Mouse (Mus musculus) embryonic facial prominence, embryonic 15.5 days (tissue): ENCODE measurements around the gene Spdef. TPM values are rescaled to one million over a fixed set of nuclear protein-coding genes. Genes with fewer than 3 reads are reported as not detected.

Experiments used
- ATAC-seq: fragments of 200-750 bp; cut with Nextera tagmentation; 2 replicates; pipeline ENCODE4 v1.8.0; 2017; ENCODE audit warnings: low read depth, moderate TSS enrichment; ENCODE audit not compliant: insufficient number of reproducible peaks, low FRiP score, low TSS enrichment
- H3K27ac ChIP-seq: fragments of 300-500 bp; sonication (generic); replicated peaks from 2 replicates; pipeline ENCODE4 v1.5.1; 2015; ENCODE audit warnings: mild to moderate bottlenecking, inconsistent platforms
- H3K27me3 ChIP-seq: fragments of 300-500 bp; sonication (generic); 2 replicates; pipeline ENCODE4 v1.6.1; 2015; ENCODE audit warnings: inconsistent platforms
- H3K36me3 ChIP-seq: fragments of 300-500 bp; sonication (generic); 2 replicates; pipeline ENCODE4 v1.6.1; 2015; ENCODE audit warnings: mild to moderate bottlenecking, inconsistent platforms
- H3K4me1 ChIP-seq: fragments of 300-500 bp; sonication (generic); 2 replicates; pipeline ENCODE4 v1.6.1; 2015; ENCODE audit warnings: inconsistent platforms
- H3K4me2 ChIP-seq: fragments of 300-500 bp; sonication (generic); replicated peaks from 2 replicates; pipeline ENCODE4 v1.6.1; 2015; ENCODE audit warnings: mild to moderate bottlenecking, inconsistent platforms
- H3K4me3 ChIP-seq: fragments of 300-500 bp; sonication (generic); replicated peaks from 2 replicates; pipeline ENCODE4 v1.5.1; 2015; ENCODE audit warnings: mild to moderate bottlenecking, inconsistent platforms
- H3K9ac ChIP-seq: fragments of 300-500 bp; sonication (generic); 2 replicates; pipeline ENCODE4 v1.6.1; 2015; ENCODE audit warnings: inconsistent platforms
- H3K9me3 ChIP-seq: fragments of 300-500 bp; sonication (generic); replicated peaks from 2 replicates; pipeline ENCODE4 v1.6.1; 2016; ENCODE audit warnings: inconsistent platforms
- WGBS: fragments of 180-500 bp; shearing (Covaris S2); methylation state at CpG from one replicate; pipeline ENCODE4 v1.1.7; 2015; 5-methylcytosine and 5-hydroxymethylcytosine counted together
- polyA plus RNA-seq: library from polyadenylated mRNA; unstranded; fragments of >200 nt; fragmentation: Nextera tagmentation; extraction: Ambion mirVana; gene quantifications from 2 replicates; pipeline ENCODE4 v1.2.1, GENCODE M21; 2015

Gene Spdef
- polyA plus RNA-seq, result 0.35 and 0.95 TPM in 2 replicates

- H3K9me3 ChIP-seq, result no peaks in the 10 kb centered on the region
- no peak within 1 kb of the TSS for H3K4me2 ChIP-seq
- WGBS, result 74% methylated on average over 10 of the region's 10 CpGs
- no peak for ATAC-seq
- H3K27me3 ChIP-seq, result no peaks in the 10 kb centered on the region
- H3K36me3 ChIP-seq, result no peaks in the 10 kb centered on the region
- H3K4me1 ChIP-seq, result peaks cover 8% of the 10 kb centered on the region; the same call in 1 of the 2 replicates
- H3K9ac ChIP-seq, result no peak within 1 kb of the TSS
- no peak within 1 kb of the TSS for H3K27ac ChIP-seq
- no peak within 1 kb of the TSS for H3K4me3 ChIP-seq
Observed at GRCm38 (mm10) chr17:27728770-27729169, at the start of gene Spdef. Gene Spdef (minus strand): TSS chr17:27728955.

GRCm38 (mm10) chr17:27777823-27778222 is 49.1 kb upstream of the Spdef start:
- WGBS, result 78% methylated on average over 6 of the region's 6 CpGs
- no peak overlapping the region for H3K27ac ChIP-seq
- H3K9me3 ChIP-seq, result no peaks in the 10 kb centered on the region
- H3K4me2 ChIP-seq, result no peak overlapping the region
- H3K9ac ChIP-seq, result no peak overlapping the region
- no peaks in the 10 kb centered on the region for H3K27me3 ChIP-seq
- no peak for ATAC-seq
- 0 out of 2 replicates have a peak, but pooled peaks cover 4% of the 10 kb centered on the region for H3K4me1 ChIP-seq
- peaks cover 16% of the 10 kb centered on the region for H3K36me3 ChIP-seq
- H3K4me3 ChIP-seq, result no peak overlapping the region

- no peak overlapping the region for H3K4me2 ChIP-seq
- H3K9ac ChIP-seq, result no peak overlapping the region
- no peaks in the 10 kb centered on the region for H3K9me3 ChIP-seq
- no peak overlapping the region for H3K4me3 ChIP-seq
- peaks cover 10% of the 10 kb centered on the region; the same call in 1 of the 2 replicates for H3K36me3 ChIP-seq
- WGBS, result 88% methylated on average over 3 of the region's 3 CpGs
- H3K4me1 ChIP-seq, result 0 out of 2 replicates have a peak, but pooled peaks cover 10% of the 10 kb centered on the region
- H3K27ac ChIP-seq, result no peak overlapping the region
- H3K27me3 ChIP-seq, result no peaks in the 10 kb centered on the region
- no peak for ATAC-seq
Observed at GRCm38 (mm10) chr17:27774198-27774597, 45.4 kb upstream of the Spdef start.

GRCm38 (mm10) chr17:27771616-27772015 is 42.9 kb upstream of the Spdef start:
- 0 out of 2 replicates have a peak, but pooled peaks cover 10% of the 10 kb centered on the region for H3K4me1 ChIP-seq
- 76% methylated on average over 6 of the region's 6 CpGs for WGBS
- no peaks in the 10 kb centered on the region for H3K9me3 ChIP-seq
- no peak overlapping the region for H3K4me3 ChIP-seq
- no peak overlapping the region for H3K9ac ChIP-seq
- peaks cover 30% of the 10 kb centered on the region; the same call in 1 of the 2 replicates for H3K36me3 ChIP-seq
- ATAC-seq, result no peak
- 0 out of 2 replicates have a peak overlapping the region, but pooled peaks have one; percentile 11 for H3K27ac ChIP-seq
- no peaks in the 10 kb centered on the region for H3K27me3 ChIP-seq
- no peak overlapping the region for H3K4me2 ChIP-seq

- no peak overlapping the region for H3K27ac ChIP-seq
- peaks cover 47% of the 10 kb centered on the region for H3K36me3 ChIP-seq
- WGBS, result 65% methylated on average over 8 of the region's 8 CpGs
- no peak overlapping the region for H3K9ac ChIP-seq
- no peak overlapping the region for H3K4me3 ChIP-seq
- no peaks in the 10 kb centered on the region for H3K27me3 ChIP-seq
- H3K4me2 ChIP-seq, result no peak overlapping the region
- no peak for ATAC-seq
- H3K9me3 ChIP-seq, result no peaks in the 10 kb centered on the region
- H3K4me1 ChIP-seq, result 0 out of 2 replicates have a peak, but pooled peaks cover 10% of the 10 kb centered on the region
Observed at GRCm38 (mm10) chr17:27768817-27769542, 40.2 kb upstream of the Spdef start.

- Histone ChIP-seq H3K27ac (no peak overlapping the region), H3K9me3 (no peaks in the 10 kb centered on the region), H3K4me3 (no peak overlapping the region), H3K36me3 (peaks cover 48% of the 10 kb centered on the region), H3K27me3 (no peaks in the 10 kb centered on the region), H3K4me2 (no peak overlapping the region), H3K9ac (no peak overlapping the region), H3K4me1 (0 out of 2 replicates have a peak, but pooled peaks cover 6% of the 10 kb centered on the region)
- no peak for ATAC-seq
- WGBS, result 60% methylated on average over 12 of the region's 12 CpGs
Observed at GRCm38 (mm10) chr17:27767543-27767942, 38.8 kb upstream of the Spdef start.

- H3K27ac ChIP-seq, result no peak overlapping the region
Observed at GRCm38 (mm10) chr17:27767120-27767519, 38.4 kb upstream of the Spdef start.

GRCm38 (mm10) chr17:27765066-27765465 is 36.3 kb upstream of the Spdef start:
- 98% methylated on average over 6 of the region's 6 CpGs for WGBS
- no peak for ATAC-seq

More at GRCm38 (mm10) chr17:27767120-27767519, 38.4 kb upstream of the Spdef start:
- H3K4me2 ChIP-seq, result no peak overlapping the region
- H3K36me3 ChIP-seq, result peaks cover 48% of the 10 kb centered on the region
- H3K9me3 ChIP-seq, result no peaks in the 10 kb centered on the region
- no peak overlapping the region for H3K9ac ChIP-seq
- no peaks in the 10 kb centered on the region for H3K27me3 ChIP-seq
- 0 out of 2 replicates have a peak, but pooled peaks cover 6% of the 10 kb centered on the region for H3K4me1 ChIP-seq
- no peak for ATAC-seq
- WGBS, result 84% methylated on average over 5 of the region's 5 CpGs
- H3K4me3 ChIP-seq, result no peak overlapping the region

GRCm38 (mm10) chr17:27764453-27764852 is 35.7 kb upstream of the Spdef start:
- Histone ChIP-seq H3K9me3 (no peaks in the 10 kb centered on the region), H3K4me1 (peaks cover 10% of the 10 kb centered on the region), H3K27me3 (no peaks in the 10 kb centered on the region), H3K36me3 (peaks cover 51% of the 10 kb centered on the region), H3K4me2 (no peak overlapping the region), H3K4me3 (no peak overlapping the region), H3K27ac (no peak overlapping the region), H3K9ac (no peak overlapping the region)
- no peak for ATAC-seq
- WGBS, result 98% methylated on average over 2 of the region's 2 CpGs

More at GRCm38 (mm10) chr17:27765066-27765465, 36.3 kb upstream of the Spdef start:
- Histone ChIP-seq H3K4me3 (no peak overlapping the region), H3K9me3 (no peaks in the 10 kb centered on the region), H3K4me1 (peaks cover 15% of the 10 kb centered on the region), H3K27ac (no peak overlapping the region), H3K9ac (no peak overlapping the region), H3K27me3 (no peaks in the 10 kb centered on the region), H3K36me3 (peaks cover 50% of the 10 kb centered on the region), H3K4me2 (no peak overlapping the region)

- ATAC-seq, result no peak
- Histone ChIP-seq H3K4me2 (no peak overlapping the region), H3K4me3 (no peak overlapping the region), H3K4me1 (peaks cover 9% of the 10 kb centered on the region), H3K9ac (no peak overlapping the region), H3K36me3 (peaks cover 43% of the 10 kb centered on the region), H3K27me3 (no peaks in the 10 kb centered on the region), H3K27ac (no peak overlapping the region), H3K9me3 (no peaks in the 10 kb centered on the region)
- 91% methylated on average over 11 of the region's 11 CpGs for WGBS
Observed at GRCm38 (mm10) chr17:27762884-27763283, 34.1 kb upstream of the Spdef start.

- no peak overlapping the region for H3K9ac ChIP-seq
- no peak overlapping the region for H3K27ac ChIP-seq
- H3K9me3 ChIP-seq, result no peaks in the 10 kb centered on the region
- ATAC-seq, result peak; percentile 35
- 35% methylated on average over 9 of the region's 9 CpGs for WGBS
- peaks cover 9% of the 10 kb centered on the region for H3K4me1 ChIP-seq
- H3K27me3 ChIP-seq, result no peaks in the 10 kb centered on the region
- peaks cover 33% of the 10 kb centered on the region for H3K36me3 ChIP-seq
- no peak overlapping the region for H3K4me3 ChIP-seq
- H3K4me2 ChIP-seq, result no peak overlapping the region
Observed at GRCm38 (mm10) chr17:27761639-27762336, 33.0 kb upstream of the Spdef start.
